Mouse (Mus musculus) frontal cortex, postnatal 36 days (tissue): ENCODE results near the gene Cycs.

Experiments
- DNase-seq, 2 experiments: peaks; one replicate each; pipeline ENCODE4 v3.0.0; 2022; ENCODE audit warnings: low spot score in 2 of 2

Gene Cycs

GRCm38 (mm10) chr6:50545412-50546043, 20.8 kb downstream of the Cycs start:
- DNase-seq, result peak in 1 of 2 experiments; percentile 60

DNA sequence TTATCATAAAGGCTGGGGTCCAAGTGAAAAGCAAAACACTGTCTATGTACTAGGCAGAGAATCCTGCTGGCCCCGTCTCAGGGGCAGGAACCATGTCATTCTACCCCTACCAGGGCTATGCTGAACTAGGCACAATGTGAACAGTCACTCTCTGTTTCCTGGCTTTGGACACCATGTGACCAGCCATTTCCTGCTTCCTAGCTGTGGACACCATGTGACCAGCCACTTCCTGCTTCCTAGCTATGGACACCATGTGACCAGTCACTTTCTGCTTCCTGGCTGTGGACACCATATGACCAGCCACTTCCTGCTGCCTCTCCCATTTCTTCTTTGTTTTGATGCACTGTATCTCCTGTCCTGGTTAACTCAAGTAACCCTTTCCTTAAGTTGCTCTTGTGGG, 23.8 kb downstream of the Cycs start:
- no peak for DNase-seq

DNA sequence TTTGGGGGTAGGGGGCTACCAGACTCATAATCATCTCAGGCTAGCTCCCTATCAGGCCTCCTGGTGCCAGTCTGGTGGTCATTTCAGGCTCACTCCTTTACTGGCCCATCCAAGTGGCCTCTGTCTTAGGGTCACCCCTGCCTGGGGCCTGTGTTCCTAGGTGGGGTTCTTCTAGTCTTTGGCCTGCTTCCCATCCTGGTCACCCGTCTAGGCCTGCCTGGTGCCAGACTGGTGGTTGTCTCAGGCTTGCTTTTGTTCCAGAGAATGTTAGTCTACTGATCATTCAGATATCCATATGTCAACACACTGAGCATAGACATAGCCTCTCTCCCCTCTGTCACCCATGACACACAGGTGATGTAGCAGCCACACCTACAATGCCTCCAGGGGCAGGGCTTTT, 26.7 kb downstream of the Cycs start:
- DNase-seq, result no peak

DNA sequence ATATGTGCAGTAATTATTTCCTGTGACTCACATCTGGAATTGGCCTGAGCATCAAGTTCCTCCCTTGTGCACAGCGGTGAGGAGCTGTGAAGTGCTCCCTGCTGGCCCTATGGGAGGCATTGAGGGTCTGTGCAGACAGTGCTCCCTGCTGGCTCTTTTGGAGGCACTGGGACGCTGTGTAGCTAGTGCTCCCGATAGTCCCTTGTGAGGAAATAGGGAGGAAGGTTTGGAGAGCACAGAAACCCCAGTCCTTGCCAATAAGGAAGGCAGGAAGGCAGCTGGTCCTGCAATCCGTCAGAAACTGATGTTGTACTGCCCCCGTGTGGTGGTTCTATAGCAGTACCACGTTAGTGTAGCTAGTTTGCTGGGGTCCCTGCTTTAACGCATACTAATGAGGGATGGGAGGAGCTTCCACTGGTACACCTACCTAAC, 29.9 kb downstream of the Cycs start:
- peak; percentile 65 to 68 for DNase-seq

- DNase-seq, result no peak
These were observed 31.0 kb downstream of the Cycs start for GRCm38 (mm10) chr6:50535346-50535745.

GRCm38 (mm10) chr6:50531920-50532319, 34.4 kb downstream of the Cycs start:
- DNase-seq, result no peak

DNA sequence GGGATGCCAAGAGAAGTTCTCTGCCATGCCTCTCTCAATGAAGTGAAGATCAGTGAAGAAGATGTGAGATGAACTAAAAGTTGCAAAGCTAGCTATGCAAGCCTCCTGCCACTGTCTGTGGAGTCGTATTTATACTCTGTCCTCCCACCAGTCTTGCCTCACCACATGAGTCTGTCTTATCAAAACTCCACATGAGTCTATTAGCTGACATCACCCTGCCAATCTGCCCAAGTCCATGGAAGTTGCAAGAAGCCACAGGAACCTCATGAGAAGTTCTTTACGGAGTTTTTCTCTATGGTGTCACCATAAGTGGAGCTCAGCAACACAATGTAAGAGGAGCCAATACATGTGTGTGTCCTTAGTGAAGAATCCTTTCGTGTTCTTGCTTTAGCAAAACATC, 35.3 kb downstream of the Cycs start:
- no peak for DNase-seq

GRCm38 (mm10) chr6:50529194-50529593, 37.1 kb downstream of the Cycs start:
- no peak for DNase-seq

DNA sequence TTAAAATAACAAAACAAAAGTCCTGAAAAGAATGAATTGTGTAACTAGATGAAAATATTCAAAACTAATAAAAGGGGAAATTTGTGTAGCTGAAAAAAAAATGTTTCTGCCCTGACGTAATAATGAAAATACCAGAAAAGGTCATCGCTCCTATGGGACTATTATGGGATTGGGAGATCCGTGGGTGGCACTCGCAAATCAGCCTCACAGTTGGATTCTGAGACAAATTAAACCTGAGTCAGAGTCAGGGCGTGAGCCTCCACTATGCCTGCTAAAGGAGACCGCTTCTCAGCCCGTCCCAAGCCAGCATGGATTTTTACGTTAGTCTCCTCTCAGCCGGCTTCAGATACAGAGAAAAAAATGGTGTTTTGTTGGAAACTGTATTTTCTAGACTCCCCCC, 38.9 kb downstream of the Cycs start:
- DNase-seq, result peak in 1 of 2 experiments; percentile 13

GRCm38 (mm10) chr6:50526597-50527024, 39.7 kb downstream of the Cycs start:
- peak; percentile 62 to 86 for DNase-seq

DNA sequence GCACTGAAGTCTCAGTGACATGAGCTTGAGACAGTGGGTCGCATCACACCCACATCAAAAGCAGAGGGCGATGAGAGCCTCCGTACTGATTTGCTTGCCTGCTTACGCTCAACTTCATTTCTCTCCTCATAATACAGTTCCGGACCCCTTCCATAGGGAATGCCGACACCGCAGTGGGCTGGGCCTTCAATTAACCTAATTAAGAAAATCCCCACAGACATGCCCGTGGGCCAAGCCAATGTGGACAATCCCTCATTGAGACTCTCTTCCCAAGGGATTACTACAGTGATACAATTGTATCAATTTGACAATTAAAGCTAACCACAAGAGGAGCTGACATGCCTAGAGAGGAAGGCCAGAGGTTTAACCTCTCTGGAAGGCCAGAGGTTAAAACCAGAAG, 40.5 kb downstream of the Cycs start:
- no peak for DNase-seq

GRCm38 (mm10) chr6:50524261-50524896, 42.0 kb downstream of the Cycs start:
- no peak for DNase-seq

DNA sequence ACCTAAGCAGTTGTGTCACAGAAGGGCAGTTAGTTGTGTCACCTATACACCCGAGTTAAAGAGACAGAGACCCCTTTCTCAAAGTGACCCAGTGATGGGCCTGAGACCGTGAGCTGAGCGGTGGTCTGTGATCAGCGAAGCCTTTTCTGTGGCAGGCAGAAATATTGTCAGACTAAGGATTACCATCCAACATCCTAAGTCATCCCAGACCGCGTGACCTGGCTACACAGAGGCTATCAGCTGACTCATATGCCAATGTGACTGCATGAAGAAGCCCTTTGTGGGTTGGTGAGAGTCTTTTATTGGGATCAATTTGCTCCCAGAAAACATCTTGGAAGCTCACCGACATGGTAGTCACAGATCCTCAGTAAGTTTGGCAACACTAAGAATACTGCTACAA, 43.6 kb downstream of the Cycs start:
- DNase-seq, result no peak

DNA sequence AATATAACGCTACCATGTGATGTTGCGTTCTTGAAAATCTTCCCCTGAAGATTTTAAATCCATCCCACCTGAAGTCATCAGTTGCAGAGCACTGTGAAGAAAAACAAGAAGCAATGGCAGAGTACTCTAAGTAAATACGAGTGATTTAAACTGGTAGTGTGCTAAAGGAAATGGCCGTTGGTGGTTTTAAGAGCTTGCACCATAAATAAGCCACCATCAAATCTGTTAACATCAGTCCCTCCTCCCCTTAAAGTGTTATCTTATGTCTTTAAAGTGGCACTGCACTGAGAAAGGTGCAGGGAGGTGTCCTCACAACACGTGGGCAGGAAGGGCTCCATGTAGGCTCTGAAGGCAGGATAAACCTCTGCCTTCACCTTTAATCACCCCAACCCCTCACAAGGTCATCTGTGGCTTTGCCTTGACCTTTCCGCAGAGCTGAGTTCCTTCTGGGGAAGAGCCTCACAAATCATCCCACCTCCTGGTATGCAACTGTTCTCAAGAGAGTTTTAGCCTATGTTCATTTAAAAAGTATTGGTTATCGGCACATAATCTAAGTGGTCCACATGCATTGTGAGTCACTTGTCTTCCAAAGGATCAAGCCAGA, 44.7 kb downstream of the Cycs start:
- no peak for DNase-seq

GRCm38 (mm10) chr6:50520139-50520538, 46.2 kb downstream of the Cycs start:
- DNase-seq, result no peak

- DNase-seq, result no peak
These were observed 48.0 kb downstream of the Cycs start for GRCm38 (mm10) chr6:50518371-50518770.
